Mouse (Mus musculus) colon, adult 2 months (tissue): ENCODE data around the gene Tex2. TPM values are rescaled to one million over a fixed set of nuclear protein-coding genes. Genes with fewer than 3 reads are reported as not detected.

Experiments
- polyA plus RNA-seq: library from polyadenylated mRNA; depleted of rRNA; stranded (reverse); fragments of >200 nt; gene quantifications from 2 replicates; pipeline ENCODE4 v1.2.3, GENCODE M21; 2012; rRNA removed

Gene Tex2
- polyA plus RNA-seq: 11.1 and 12.7 TPM in 2 replicates

GRCm38 (mm10) chr11:106612961-106613637, at the start of gene Tex2:
Tex2 (minus strand) TSS chr11:106613423.

GRCm38 (mm10) chr11:106487733-106488115, 125.5 kb downstream of the Tex2 start, which contains the start of gene Ern1:
Ern1 (minus strand) TSS chr11:106487852.

Other genes starting within 250 kb of the Tex2 start
- 0.93 and 1.4 TPM in 2 replicates for gene Prr29, start 248.0 kb downstream of the Tex2 start, polyA plus RNA-seq
- gene Icam2, start 225.3 kb downstream of the Tex2 start, polyA plus RNA-seq: 6.7 and 10.9 TPM in 2 replicates
- gene Ern1, start 125.6 kb downstream of the Tex2 start, polyA plus RNA-seq: 33.3 and 34.6 TPM in 2 replicates
- gene Pecam1, start 137.2 kb upstream of the Tex2 start, polyA plus RNA-seq: 14.1 and 16.5 TPM in 2 replicates
- 0.64 and 0.90 TPM in 2 replicates for gene Milr1, start 137.8 kb upstream of the Tex2 start, polyA plus RNA-seq
- 12.9 and 13.4 TPM in 2 replicates for gene Polg2, start 166.1 kb upstream of the Tex2 start, polyA plus RNA-seq
- gene Ddx5, start 175.8 kb upstream of the Tex2 start, polyA plus RNA-seq: 562 and 586 TPM in 2 replicates
- 1.4 and 1.6 TPM in 2 replicates for gene Cep95, start 175.8 kb upstream of the Tex2 start, polyA plus RNA-seq